22 mouse cellular contexts compared by ENCODE assay signal in genomic region chr7:34943581-34944123, GRCm38 (mm10). TPM values are rescaled to one million over a fixed set of nuclear protein-coding genes. Genes with fewer than 3 reads are reported as not detected.
A peak's percentile ranks its signal among the peaks of the same experiment; 100 is the strongest.
DNase-seq lines count a peak whose midpoint lies in the region; ATAC-seq and TF ChIP-seq lines count a peak whose summit lies in the region.
"Had no signal": no experiment of that assay in that cellular context is flagged by ENCODE, and none has a peak within 500 bp of the region (broad histone marks: within the 10 kb centered on the region; RNA-seq: fewer than 3 reads in every experiment).

No protein-coding gene starts in this region.

- peaks cover 12% of the 10 kb centered on the region; the same call in 1 of the 2 replicates for H3K4me1 ChIP-seq in hindbrain, postnatal 0 days (ENCODE audit: insufficient read depth, low read length)
- H3K4me1 ChIP-seq in hindbrain, embryonic 14.5 days (replicated peaks; ENCODE audit: control insufficient read depth, insufficient read depth, low read length) = peaks cover 30% of the 10 kb centered on the region
- no peaks in the 10 kb centered on the region for H3K4me1 ChIP-seq in lung, embryonic 16.5 days (replicated peaks; ENCODE audit: control insufficient read depth, insufficient read depth, low read length)
- no peaks in the 10 kb centered on the region for H3K4me1 ChIP-seq in cerebellum, adult 2 months (ENCODE audit: control insufficient read depth, insufficient read depth, low read length)

- intact Hi-C loops in heart, postnatal 36 days (cut with DNase I) = no loop called here

- 75% methylated on average over 4 of the region's 4 CpGs for WGBS in hindbrain, postnatal 0 days
- WGBS in hindbrain, embryonic 14.5 days = 76% methylated on average over 4 of the region's 4 CpGs
- 46% methylated on average over 4 of the region's 4 CpGs for WGBS in lung, embryonic 16.5 days
- 71% methylated on average over 4 of the region's 4 CpGs for WGBS in cerebellum, adult 2 months

- H3K4me3 ChIP-seq in hindbrain, postnatal 0 days (ENCODE audit: low read length) = no peak overlapping the region
- H3K4me3 ChIP-seq in hindbrain, embryonic 14.5 days (replicated peaks; ENCODE audit: low read length) = no peak overlapping the region
- no peak overlapping the region for H3K4me3 ChIP-seq in lung, embryonic 16.5 days (ENCODE audit: low read length)
- no peak overlapping the region for H3K4me3 ChIP-seq in cerebellum, adult 2 months (replicated peaks; ENCODE audit: insufficient read depth, low read depth, low read length)
- H3K4me3 ChIP-seq: embryonic facial prominence, embryonic 15.5 days; forebrain, embryonic 13.5 days; heart, embryonic 10.5 days; midbrain, embryonic 12.5 days had no signal

- H3K9me3 ChIP-seq in hindbrain, postnatal 0 days (ENCODE audit: low read length) = no peaks in the 10 kb centered on the region
- H3K9me3 ChIP-seq in hindbrain, embryonic 14.5 days (ENCODE audit: control insufficient read depth, low read length) = no peaks in the 10 kb centered on the region
- H3K9me3 ChIP-seq in lung, embryonic 16.5 days (ENCODE audit: control insufficient read depth, low read length) = no peaks in the 10 kb centered on the region
- H3K9me3 ChIP-seq: embryonic facial prominence, embryonic 15.5 days; forebrain, embryonic 13.5 days; heart, embryonic 10.5 days; midbrain, embryonic 12.5 days had no signal

- DNase-seq in hindbrain, postnatal 0 days (ENCODE audit: low spot score) = no peak
- no peak for DNase-seq in hindbrain, embryonic 14.5 days (ENCODE audit: low spot score)
- DNase-seq in lung, postnatal 4 days = no peak
- DNase-seq in brain, embryonic 14.5 days (ENCODE audit: low read depth) = no peak
- DNase-seq in thymus, postnatal 25 days = peak; percentile 35
- DNase-seq in heart, postnatal 36 days = no peak
- no peak for DNase-seq in cerebellum, adult 2 months
- DNase-seq: adrenal gland, postnatal 36 days; cerebellum, postnatal 10 days; embryo, embryonic 11 days; heart, postnatal 10 days; kidney, adult 9 months; kidney, postnatal 4 days; retina, postnatal 1 day had no signal

- no peaks in the 10 kb centered on the region for H3K27me3 ChIP-seq in hindbrain, postnatal 0 days (ENCODE audit: insufficient read depth, low read length)
- no peaks in the 10 kb centered on the region for H3K27me3 ChIP-seq in hindbrain, embryonic 14.5 days (ENCODE audit: control insufficient read depth, insufficient read depth, low read length)
- H3K27me3 ChIP-seq in lung, embryonic 16.5 days (ENCODE audit: control insufficient read depth, insufficient read depth, low read depth, low read length) = no peaks in the 10 kb centered on the region
- H3K27me3 ChIP-seq in cerebellum, adult 2 months (ENCODE audit: control insufficient read depth, insufficient read depth, low read length) = no peaks in the 10 kb centered on the region
- H3K27me3 ChIP-seq: embryonic facial prominence, embryonic 15.5 days; forebrain, embryonic 13.5 days; midbrain, embryonic 12.5 days; Patski had no signal

- H3K27ac ChIP-seq in hindbrain, postnatal 0 days = no peak overlapping the region
- no peak overlapping the region for H3K27ac ChIP-seq in hindbrain, embryonic 14.5 days
- H3K27ac ChIP-seq in lung, embryonic 16.5 days (ENCODE audit: low read length) = no peak overlapping the region
- no peak overlapping the region for H3K27ac ChIP-seq in cerebellum, adult 2 months (ENCODE audit: insufficient read depth, low read length)
- H3K27ac ChIP-seq: embryonic facial prominence, embryonic 15.5 days; forebrain, embryonic 13.5 days; heart, embryonic 10.5 days; macrophage; midbrain, embryonic 12.5 days had no signal

- no peak for ATAC-seq in hindbrain, postnatal 0 days
- ATAC-seq in hindbrain, embryonic 14.5 days (ENCODE audit: low FRiP score) = no peak
- peak; percentile 73 for ATAC-seq in lung, embryonic 16.5 days (ENCODE audit: low read depth)
- ATAC-seq: forebrain, embryonic 13.5 days; hindbrain, embryonic 16.5 days; Patski had no signal

- no peak overlapping the region for H3K4me2 ChIP-seq in hindbrain, postnatal 0 days (ENCODE audit: low read depth, low read length)
- H3K4me2 ChIP-seq in hindbrain, embryonic 14.5 days (replicated peaks) = no peak overlapping the region
- no peak overlapping the region for H3K4me2 ChIP-seq in lung, embryonic 16.5 days (ENCODE audit: low read depth, low read length)
- H3K4me2 ChIP-seq: embryonic facial prominence, embryonic 15.5 days; forebrain, embryonic 13.5 days; midbrain, embryonic 12.5 days had no signal

- TF ChIP-seq CTCF in hindbrain, postnatal 0 days (IDR thresholded peaks at IDR 0.05; ENCODE audit: low read depth) = peak; percentile 11; the same call in 1 of the 2 replicates
- TF ChIP-seq CTCF in brain, embryonic 14.5 days (IDR thresholded peaks at IDR 0.05; ENCODE audit: borderline replicate concordance, extremely low read depth, insufficient read depth, insufficient read length) = 0 out of 2 replicates have a peak, but pooled peaks have one; percentile 2
- no peak for TF ChIP-seq CTCF in cerebellum, adult 2 months (IDR thresholded peaks at IDR 0.05; ENCODE audit: borderline replicate concordance, insufficient read depth, low read depth, low read length)

- no peak for TF ChIP-seq POLR2A in brain, embryonic 14.5 days (IDR thresholded peaks at IDR 0.05; ENCODE audit: borderline replicate concordance, extremely low read depth, insufficient read depth, insufficient read length, poor library complexity, severe bottlenecking)
- TF ChIP-seq POLR2A in cerebellum, adult 2 months (IDR thresholded peaks at IDR 0.05; ENCODE audit: borderline replicate concordance, insufficient read depth, low read length) = no peak

- H3K9ac ChIP-seq in hindbrain, postnatal 0 days (replicated peaks; ENCODE audit: low read length) = no peak overlapping the region
- no peak overlapping the region for H3K9ac ChIP-seq in hindbrain, embryonic 14.5 days
- H3K9ac ChIP-seq in lung, embryonic 16.5 days (ENCODE audit: low read length) = no peak overlapping the region
- H3K9ac ChIP-seq: embryonic facial prominence, embryonic 15.5 days; forebrain, embryonic 13.5 days; midbrain, embryonic 12.5 days had no signal

- peaks cover 3% of the 10 kb centered on the region; the same call in 1 of the 2 replicates for H3K36me3 ChIP-seq in hindbrain, postnatal 0 days (ENCODE audit: insufficient read depth, low read length)
- H3K36me3 ChIP-seq in hindbrain, embryonic 14.5 days (replicated peaks; ENCODE audit: control insufficient read depth, insufficient read depth) = no peaks in the 10 kb centered on the region; the same call in 1 of the 2 replicates
- 0 out of 2 replicates have a peak, but pooled peaks cover 2% of the 10 kb centered on the region for H3K36me3 ChIP-seq in lung, embryonic 16.5 days (ENCODE audit: control insufficient read depth, insufficient read depth, low read length)

RNA-seq across cellular contexts. Expression of gene Pepd, which starts 31.5 kb away (rescaled TPM):
- total RNA-seq in hindbrain, postnatal 0 days (2014; rRNA removed) = 57.9 and 60.0 TPM in 2 replicates
- polyA plus RNA-seq in hindbrain, postnatal 0 days (2015; fragmentation: Nextera tagmentation; extraction: Ambion mirVana) = 61.5 and 64.5 TPM in 2 replicates
- polyA plus RNA-seq in hindbrain, embryonic 14.5 days (2014; fragmentation: Nextera tagmentation; extraction: Ambion mirVana) = 63.8 and 68.2 TPM in 2 replicates
- polyA plus RNA-seq in lung, embryonic 16.5 days (2015; fragmentation: Nextera tagmentation; extraction: Ambion mirVana) = 67.3 and 69.5 TPM in 2 replicates
- polyA plus RNA-seq in brain, embryonic 14.5 days (2012; rRNA removed) = 41.6 and 46.9 TPM in 2 replicates
- 10 to 100 TPM; 24.1 to 25.9 TPM for total RNA-seq in heart, postnatal 36 days (2021)
- 55.1 and 58.7 TPM in 2 replicates for polyA plus RNA-seq in cerebellum, adult 2 months (2012; rRNA removed)
